Mouse (Mus musculus) liver, embryonic 11.5 days (tissue): ENCODE measurements around the gene Ptch2. TPM values are rescaled to one million over a fixed set of nuclear protein-coding genes. Genes with fewer than 3 reads are reported as not detected.

Experiments
- ATAC-seq: fragments of 200-750 bp; cut with Nextera tagmentation; replicated peaks from 2 replicates; pipeline ENCODE4 v1.8.0; 2017; ENCODE audit warnings: moderate number of reproducible peaks, mild to moderate bottlenecking, moderate TSS enrichment, moderate library complexity; ENCODE audit not compliant: low FRiP score
- DNase-seq: peaks from one replicate; pipeline ENCODE4 v3.0.0-alpha.2; 2017; ENCODE audit warnings: low spot score
- H3K27ac ChIP-seq: fragments of 300-500 bp; sonication (generic); 2 replicates; pipeline ENCODE4 v1.5.1; 2014; ENCODE audit warnings: mild to moderate bottlenecking, low read depth, low read length, control low read depth
- H3K27me3 ChIP-seq: fragments of 300-500 bp; sonication (generic); replicated peaks from 2 replicates; pipeline ENCODE4 v1.6.1; 2014; ENCODE audit warnings: low read length, mixed read lengths; ENCODE audit not compliant: control insufficient read depth, insufficient read depth
- H3K36me3 ChIP-seq: fragments of 300-500 bp; sonication (generic); 2 replicates; pipeline ENCODE4 v1.6.1; 2014; ENCODE audit warnings: mild to moderate bottlenecking, low read length, moderate library complexity, mixed read lengths; ENCODE audit not compliant: control insufficient read depth, insufficient read depth
- H3K4me1 ChIP-seq: fragments of 300-500 bp; sonication (generic); replicated peaks from 2 replicates; pipeline ENCODE4 v1.6.1; 2014; ENCODE audit warnings: low read length, mixed read lengths; ENCODE audit not compliant: control insufficient read depth, insufficient read depth
- H3K4me2 ChIP-seq: fragments of 300-500 bp; sonication (generic); 2 replicates; pipeline ENCODE4 v1.6.1; 2014; ENCODE audit warnings: mild to moderate bottlenecking, control low read depth, moderate library complexity
- H3K4me3 ChIP-seq: fragments of 300-500 bp; sonication (generic); 2 replicates; pipeline ENCODE4 v1.5.1; 2014; ENCODE audit warnings: low read depth, low read length, control low read depth
- H3K9ac ChIP-seq: fragments of 300-500 bp; sonication (generic); 2 replicates; pipeline ENCODE4 v1.6.1; 2014; ENCODE audit warnings: low read depth, low read length, control low read depth
- H3K9me3 ChIP-seq: fragments of 300-500 bp; sonication (generic); 2 replicates; pipeline ENCODE4 v1.6.1; 2016; ENCODE audit warnings: low read length, inconsistent platforms, mixed read lengths; ENCODE audit not compliant: control insufficient read depth
- WGBS: fragments of 180-500 bp; shearing (Covaris S2); extraction: QIAGEN DNeasy Blood & Tissue Kit; methylation state at CpG from one replicate; pipeline ENCODE4 v1.1.7; 2014; 5-methylcytosine and 5-hydroxymethylcytosine counted together
- polyA plus RNA-seq: library from polyadenylated mRNA; unstranded; fragments of >200 nt; fragmentation: Nextera tagmentation; extraction: Ambion mirVana; gene quantifications from 2 replicates; pipeline ENCODE4 v1.2.1, GENCODE M21; 2014

Gene Ptch2
- 1.4 and 1.8 TPM in 2 replicates for polyA plus RNA-seq

DNA sequence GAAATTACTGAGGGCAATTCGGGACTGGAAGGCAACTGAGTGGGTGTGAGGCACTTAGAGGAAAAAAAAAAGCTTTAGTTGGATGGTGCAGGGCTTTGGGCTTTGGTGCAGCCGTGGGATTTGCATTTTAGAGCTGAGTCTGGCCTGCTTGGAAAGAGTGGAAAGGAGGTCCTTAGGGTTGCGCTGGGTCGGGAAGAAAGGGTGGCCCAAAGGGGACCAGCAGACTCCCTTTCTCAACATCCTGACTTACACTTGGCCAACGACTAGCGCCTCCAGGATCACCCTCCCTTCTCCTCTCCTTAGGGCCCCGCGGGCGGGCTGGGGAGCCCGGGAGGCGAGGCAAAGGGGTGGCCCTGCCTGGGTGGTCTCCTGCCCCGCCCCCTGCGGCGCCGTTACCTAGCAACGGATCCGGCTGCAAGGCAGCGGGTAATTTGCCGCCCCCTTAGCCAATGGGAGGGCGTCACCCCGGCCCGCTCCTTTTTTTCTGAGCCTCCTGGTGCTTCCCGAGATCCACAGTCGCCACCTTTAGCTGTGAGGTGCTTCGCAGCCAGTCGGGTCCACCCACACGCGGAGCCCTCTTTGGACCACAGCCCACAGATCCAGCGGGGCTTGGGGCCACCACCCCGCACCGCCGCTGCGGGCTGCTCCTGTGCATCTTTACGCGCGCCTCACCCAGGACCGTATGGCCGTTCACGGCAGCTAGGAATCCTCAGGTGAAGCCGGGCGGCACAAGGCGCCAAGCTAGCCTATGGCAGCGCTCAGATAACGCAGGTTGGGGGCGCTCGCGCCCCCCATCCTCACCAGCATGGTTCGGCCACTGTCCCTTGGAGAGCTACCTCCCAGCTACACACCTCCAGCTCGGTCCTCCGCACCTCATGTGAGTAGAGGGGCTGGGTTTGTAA, at the start of gene Ptch2:
TSS of gene Ptch2 (plus strand) at position 525 of the 902 bp plus-strand sequence.
- H3K4me2 ChIP-seq, result peak within 1 kb of the TSS; percentile 94
- peak within 1 kb of the TSS; percentile 61 for H3K4me3 ChIP-seq
- 3% methylated on average over 49 of the region's 50 CpGs for WGBS
- peaks cover 8% of the 10 kb centered on the region for H3K4me1 ChIP-seq
- peak; percentile 63 for ATAC-seq
- peak; percentile 82 for DNase-seq
- no peaks in the 10 kb centered on the region for H3K36me3 ChIP-seq
- peak within 1 kb of the TSS; percentile 51 for H3K9ac ChIP-seq
- no peaks in the 10 kb centered on the region for H3K9me3 ChIP-seq
- no peak within 1 kb of the TSS for H3K27ac ChIP-seq
- H3K27me3 ChIP-seq, result peaks cover 14% of the 10 kb centered on the region

DNA sequence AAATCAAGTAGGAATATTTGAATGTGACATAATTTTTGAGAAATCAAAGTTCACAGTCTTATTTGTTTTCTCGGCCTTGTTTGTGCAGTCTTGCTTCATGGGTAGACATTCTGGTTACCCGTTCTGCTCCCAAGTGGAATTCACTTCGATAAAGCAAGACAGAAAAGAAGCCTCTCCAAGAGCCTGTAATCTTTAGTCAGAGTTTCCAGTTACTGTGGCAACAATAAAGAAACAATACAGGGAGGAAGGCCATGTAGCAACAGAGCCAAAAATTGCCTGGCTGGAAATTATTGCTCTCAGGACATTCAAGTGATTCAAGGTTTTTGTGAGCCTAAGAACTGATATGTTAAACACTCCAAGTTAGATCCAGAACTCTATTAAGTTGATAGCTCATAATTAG, 47.0 kb upstream of the Ptch2 start:
- no peaks in the 10 kb centered on the region for H3K4me1 ChIP-seq
- H3K4me3 ChIP-seq, result no peak overlapping the region
- H3K27me3 ChIP-seq, result no peaks in the 10 kb centered on the region
- H3K9ac ChIP-seq, result no peak overlapping the region
- peaks cover 9% of the 10 kb centered on the region; the same call in 1 of the 2 replicates for H3K36me3 ChIP-seq
- 89% methylated on average over 3 of the region's 3 CpGs for WGBS
- DNase-seq (no peak), ATAC-seq (no peak)
- H3K4me2 ChIP-seq, result no peak overlapping the region
- H3K9me3 ChIP-seq, result no peaks in the 10 kb centered on the region
- no peak overlapping the region for H3K27ac ChIP-seq

DNA sequence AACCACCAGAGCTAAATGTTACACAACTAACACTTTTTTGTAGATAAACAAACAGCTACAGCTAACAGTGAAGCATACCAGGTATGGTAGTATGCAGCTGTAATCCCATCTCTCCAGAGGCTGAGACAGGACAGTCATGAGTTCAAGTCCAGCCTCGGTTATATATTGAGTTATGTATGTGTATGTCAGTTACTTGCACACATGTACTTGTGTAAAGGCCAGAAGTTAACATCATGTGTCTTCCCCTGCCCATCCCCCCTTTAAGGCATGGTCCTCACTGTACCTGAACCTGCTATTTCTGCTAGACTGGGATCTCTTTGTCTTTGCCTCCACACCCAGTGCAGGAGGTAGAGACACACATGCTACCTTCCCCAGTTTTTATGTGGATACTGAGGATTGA, 46.4 kb upstream of the Ptch2 start:
- H3K4me3 ChIP-seq, result no peak overlapping the region
- DNase-seq (no peak), ATAC-seq (no peak)
- H3K9ac ChIP-seq, result no peak overlapping the region
- 100% methylated on average over 1 of the region's 1 CpGs for WGBS
- H3K27me3 ChIP-seq, result no peaks in the 10 kb centered on the region
- no peak overlapping the region for H3K27ac ChIP-seq
- H3K9me3 ChIP-seq, result no peaks in the 10 kb centered on the region
- H3K4me1 ChIP-seq, result no peaks in the 10 kb centered on the region
- peaks cover 8% of the 10 kb centered on the region; the same call in 1 of the 2 replicates for H3K36me3 ChIP-seq
- no peak overlapping the region for H3K4me2 ChIP-seq

DNA sequence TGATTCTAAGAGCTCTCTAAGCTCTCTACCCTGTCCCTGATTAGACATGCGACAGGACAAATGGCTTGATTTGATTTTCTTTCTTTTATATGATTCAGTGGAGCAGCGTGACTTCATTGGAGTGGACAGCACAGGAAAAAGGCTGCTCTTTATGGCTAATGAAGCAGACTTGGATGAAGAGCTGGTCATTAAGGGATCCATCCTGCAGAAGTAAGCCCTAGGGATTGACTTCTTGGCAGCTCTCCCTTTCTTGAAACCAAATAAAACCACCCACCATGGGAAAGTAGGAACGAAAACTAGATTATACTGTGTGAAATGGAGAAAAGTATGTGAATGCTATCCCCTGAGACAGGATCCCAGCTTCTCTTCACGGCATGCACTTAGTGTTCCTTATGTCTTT, 43.2 kb upstream of the Ptch2 start:
- peaks cover 13% of the 10 kb centered on the region for H3K4me1 ChIP-seq
- no peaks in the 10 kb centered on the region for H3K27me3 ChIP-seq
- ATAC-seq (no peak), DNase-seq (no peak)
- WGBS, result 95% methylated on average over 4 of the region's 4 CpGs
- no peak overlapping the region for H3K27ac ChIP-seq
- H3K36me3 ChIP-seq, result 0 out of 2 replicates have a peak, but pooled peaks cover 2% of the 10 kb centered on the region
- H3K9me3 ChIP-seq, result no peaks in the 10 kb centered on the region
- no peak overlapping the region for H3K4me3 ChIP-seq
- no peak overlapping the region for H3K9ac ChIP-seq
- no peak overlapping the region for H3K4me2 ChIP-seq

DNA sequence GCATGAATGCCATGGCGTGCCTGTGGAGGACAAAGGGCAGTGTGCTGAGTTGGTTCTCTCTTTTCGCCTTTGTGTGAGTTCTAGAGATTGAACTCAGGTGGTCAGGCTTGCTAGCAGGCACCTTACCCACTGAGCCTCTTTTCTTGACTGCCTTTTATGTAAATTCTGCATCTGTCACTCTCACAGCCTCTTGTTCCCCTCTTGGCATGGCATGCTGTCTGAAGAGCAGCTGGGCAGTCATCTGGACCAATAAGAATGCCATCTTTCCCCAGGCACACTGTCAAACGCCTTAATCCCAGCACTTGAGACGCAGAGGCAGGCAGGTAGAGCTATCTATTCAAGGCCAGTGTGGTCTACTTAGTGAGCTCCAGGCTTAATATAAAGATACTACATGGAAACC, 41.9 kb upstream of the Ptch2 start:
- Histone ChIP-seq H3K36me3 (0 out of 2 replicates have a peak, but pooled peaks cover 2% of the 10 kb centered on the region), H3K27me3 (no peaks in the 10 kb centered on the region), H3K4me3 (no peak overlapping the region), H3K27ac (no peak overlapping the region), H3K9me3 (no peaks in the 10 kb centered on the region), H3K9ac (no peak overlapping the region), H3K4me1 (peaks cover 19% of the 10 kb centered on the region), H3K4me2 (no peak overlapping the region)
- no peak for DNase-seq
- ATAC-seq, result no peak
- WGBS, result 93% methylated on average over 4 of the region's 4 CpGs

DNA sequence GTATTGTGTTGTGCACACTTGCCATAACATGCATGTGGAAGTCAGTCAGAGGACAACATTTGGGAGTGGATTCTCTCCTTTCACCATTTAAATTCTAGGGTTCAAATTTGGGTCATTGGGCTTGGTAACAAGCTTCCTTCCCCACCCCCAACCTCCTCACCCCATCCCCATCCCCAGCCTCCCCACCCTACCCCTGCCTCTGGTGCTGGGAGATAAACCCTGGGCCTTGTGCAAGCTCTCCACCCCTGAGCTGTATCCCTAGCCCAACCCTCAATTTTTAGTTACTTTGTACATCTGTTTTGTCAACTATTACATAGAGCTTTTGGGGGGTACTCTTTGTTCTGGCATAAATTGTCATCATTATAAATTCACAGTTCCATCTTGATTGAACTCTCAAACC, 39.8 kb upstream of the Ptch2 start:
- no peak for DNase-seq
- ATAC-seq, result peak; percentile 99
- Histone ChIP-seq H3K27ac (peak overlapping the region; percentile 94), H3K36me3 (no peaks in the 10 kb centered on the region; the same call in 1 of the 2 replicates), H3K4me2 (peak overlapping the region; percentile 46), H3K9ac (peak overlapping the region; percentile 63), H3K4me1 (peaks cover 19% of the 10 kb centered on the region), H3K4me3 (no peak overlapping the region), H3K27me3 (no peaks in the 10 kb centered on the region), H3K9me3 (no peaks in the 10 kb centered on the region)

DNA sequence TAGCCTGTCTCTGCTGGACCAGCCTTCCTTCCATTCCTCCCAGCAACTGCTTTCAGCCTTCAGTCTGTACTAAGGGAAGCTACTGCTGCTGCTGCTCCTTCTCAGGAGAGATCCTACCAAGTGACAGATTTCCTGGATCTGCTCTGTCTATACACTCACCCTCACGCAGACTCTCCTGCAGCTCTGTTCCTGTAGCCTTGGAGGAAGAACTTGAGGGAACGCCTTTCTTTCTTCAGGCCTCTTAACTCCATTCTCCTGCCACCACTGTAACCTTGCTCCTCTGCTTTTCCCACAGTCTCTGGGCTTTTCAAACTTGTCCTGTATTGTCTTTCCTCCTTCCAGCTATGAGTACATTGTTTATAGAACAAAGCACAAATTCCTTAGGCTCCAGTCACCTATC, 39.4 kb upstream of the Ptch2 start:
- peak overlapping the region; percentile 46 for H3K4me2 ChIP-seq
- peaks cover 19% of the 10 kb centered on the region for H3K4me1 ChIP-seq
- no peaks in the 10 kb centered on the region for H3K9me3 ChIP-seq
- peak overlapping the region; percentile 63 for H3K9ac ChIP-seq
- H3K27me3 ChIP-seq, result no peaks in the 10 kb centered on the region
- ATAC-seq (peak; percentile 49), DNase-seq (no peak)
- no peak overlapping the region for H3K4me3 ChIP-seq
- peaks cover 2% of the 10 kb centered on the region; the same call in 1 of the 2 replicates for H3K36me3 ChIP-seq
- 66% methylated on average over 2 of the region's 2 CpGs for WGBS
- H3K27ac ChIP-seq, result peak overlapping the region; percentile 94

DNA sequence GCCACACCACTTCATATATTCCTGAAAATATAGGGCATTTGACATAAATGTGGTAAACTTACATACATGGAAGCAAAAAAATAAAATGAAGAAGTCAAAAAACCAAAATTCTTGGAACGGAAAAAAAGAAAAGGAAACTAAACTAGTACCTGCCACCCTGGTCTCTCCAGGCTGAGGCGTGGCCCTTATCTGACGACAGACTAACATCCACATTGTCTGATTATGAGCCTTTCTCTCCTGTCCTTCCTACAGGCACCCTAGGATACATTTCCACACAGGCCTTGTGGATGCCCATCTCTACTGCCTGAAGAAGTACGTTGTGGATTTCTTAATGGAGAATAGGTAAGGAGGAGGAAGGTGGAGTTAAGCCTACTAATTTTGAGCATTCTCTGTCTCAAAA, 37.4 kb upstream of the Ptch2 start:
- H3K4me2 ChIP-seq, result peak overlapping the region; percentile 28; the same call in 1 of the 2 replicates
- H3K9me3 ChIP-seq, result no peaks in the 10 kb centered on the region
- peaks cover 19% of the 10 kb centered on the region for H3K4me1 ChIP-seq
- H3K4me3 ChIP-seq, result no peak overlapping the region
- no peaks in the 10 kb centered on the region for H3K27me3 ChIP-seq
- no peak overlapping the region for H3K9ac ChIP-seq
- H3K36me3 ChIP-seq, result peaks cover 8% of the 10 kb centered on the region; the same call in 1 of the 2 replicates
- no peak overlapping the region for H3K27ac ChIP-seq
- ATAC-seq, result peak; percentile 64
- no peak for DNase-seq
- 64% methylated on average over 4 of the region's 4 CpGs for WGBS
